Mouse (Mus musculus) forebrain, embryonic 13.5 days (tissue): ENCODE results near the gene Slc16a1. TPM values are rescaled to one million over a fixed set of nuclear protein-coding genes. Genes with fewer than 3 reads are reported as not detected.
"Not testable (repeated sequence)": the region's sequence is repeated elsewhere in the genome, so short reads cannot be mapped to it uniquely, and the experiment has no call there.

Experiments
- ATAC-seq: fragments of 200-750 bp; cut with Nextera tagmentation; 2 replicates; pipeline ENCODE4 v1.8.0; 2017
- H3K27ac ChIP-seq: fragments of 300-500 bp; sonication (generic); 2 replicates; pipeline ENCODE4 v1.5.1; 2015; ENCODE audit warnings: inconsistent platforms, mild to moderate bottlenecking, moderate library complexity
- H3K27me3 ChIP-seq: fragments of 300-500 bp; sonication (generic); 2 replicates; pipeline ENCODE4 v1.6.1; 2015; ENCODE audit warnings: mild to moderate bottlenecking, inconsistent platforms
- H3K36me3 ChIP-seq: fragments of 300-500 bp; sonication (generic); 2 replicates; pipeline ENCODE4 v1.6.1; 2015; ENCODE audit warnings: mild to moderate bottlenecking, inconsistent platforms; ENCODE audit not compliant: poor library complexity, severe bottlenecking
- H3K4me1 ChIP-seq: fragments of 300-500 bp; sonication (generic); 2 replicates; pipeline ENCODE4 v1.6.1; 2015; ENCODE audit warnings: inconsistent platforms
- H3K4me2 ChIP-seq: fragments of 300-500 bp; sonication (generic); 2 replicates; pipeline ENCODE4 v1.6.1; 2015; ENCODE audit warnings: inconsistent platforms, mild to moderate bottlenecking, moderate library complexity
- H3K4me3 ChIP-seq: fragments of 300-500 bp; sonication (generic); 2 replicates; pipeline ENCODE4 v1.5.1; 2015; ENCODE audit warnings: mild to moderate bottlenecking, inconsistent platforms
- H3K9ac ChIP-seq: fragments of 300-500 bp; sonication (generic); 2 replicates; pipeline ENCODE4 v1.6.1; 2015; ENCODE audit warnings: mild to moderate bottlenecking, inconsistent platforms
- H3K9me3 ChIP-seq: fragments of 300-500 bp; sonication (generic); replicated peaks from 2 replicates; pipeline ENCODE4 v1.6.1; 2016; ENCODE audit warnings: inconsistent platforms
- WGBS: fragments of 180-500 bp; shearing (Covaris S2); methylation state at CpG from one replicate; pipeline ENCODE4 v1.1.7; 2015; 5-methylcytosine and 5-hydroxymethylcytosine counted together
- polyA plus RNA-seq: library from polyadenylated mRNA; unstranded; fragments of >200 nt; fragmentation: Nextera tagmentation; extraction: Ambion mirVana; gene quantifications from 2 replicates; pipeline ENCODE4 v1.2.1, GENCODE M21; 2015

Gene Slc16a1
- polyA plus RNA-seq, 1 experiment from 2014 or later, result 18.4 TPM

GRCm38 (mm10) chr3:104668989-104669388 lies 30.5 kb downstream of the Slc16a1 start:
- WGBS, result 92% methylated on average over 5 of the region's 5 CpGs
- Histone ChIP-seq H3K4me1 (peaks cover 21% of the 10 kb centered on the region), H3K9ac (no peak overlapping the region), H3K27ac (no peak overlapping the region), H3K9me3 (no peaks in the 10 kb centered on the region), H3K4me3 (no peak overlapping the region), H3K36me3 (no peaks in the 10 kb centered on the region), H3K4me2 (no peak overlapping the region), H3K27me3 (no peaks in the 10 kb centered on the region)
- ATAC-seq, result no peak

GRCm38 (mm10) chr3:104669856-104670182 lies 31.4 kb downstream of the Slc16a1 start:
- Histone ChIP-seq H3K4me1 (peaks cover 22% of the 10 kb centered on the region), H3K27ac (no peak overlapping the region), H3K4me2 (no peak overlapping the region), H3K9ac (no peak overlapping the region), H3K9me3 (no peaks in the 10 kb centered on the region), H3K4me3 (no peak overlapping the region), H3K36me3 (no peaks in the 10 kb centered on the region), H3K27me3 (0 out of 2 replicates have a peak, but pooled peaks cover 3% of the 10 kb centered on the region)
- no peak for ATAC-seq
- WGBS, result 19% methylated on average over 1 of the region's 1 CpGs

- H3K4me1 ChIP-seq, result peaks cover 28% of the 10 kb centered on the region
- not testable (repeated sequence) for H3K4me3 ChIP-seq, H3K27me3 ChIP-seq, H3K36me3 ChIP-seq, ATAC-seq, H3K9ac ChIP-seq, H3K4me2 ChIP-seq, H3K27ac ChIP-seq, H3K9me3 ChIP-seq
- WGBS, result 47% methylated on average over 1 of the region's 1 CpGs
Measured at GRCm38 (mm10) chr3:104670183-104671020, 31.9 kb downstream of the Slc16a1 start.

GRCm38 (mm10) chr3:104671543-104671942 lies 33.1 kb downstream of the Slc16a1 start:
- H3K36me3 ChIP-seq, result no peaks in the 10 kb centered on the region
- peaks cover 31% of the 10 kb centered on the region for H3K4me1 ChIP-seq
- 74% methylated on average over 5 of the region's 6 CpGs for WGBS
- H3K27ac ChIP-seq, result peak overlapping the region; percentile 44; the same call in 1 of the 2 replicates
- H3K4me3 ChIP-seq, result no peak overlapping the region
- ATAC-seq, result peak; percentile 25; the same call in 1 of the 2 replicates
- no peak overlapping the region for H3K4me2 ChIP-seq
- no peak overlapping the region for H3K9ac ChIP-seq
- 0 out of 2 replicates have a peak, but pooled peaks cover 3% of the 10 kb centered on the region for H3K27me3 ChIP-seq
- no peaks in the 10 kb centered on the region for H3K9me3 ChIP-seq

- 0 out of 2 replicates have a peak, but pooled peaks cover 3% of the 10 kb centered on the region for H3K27me3 ChIP-seq
- no peak overlapping the region for H3K9ac ChIP-seq
- no peak overlapping the region for H3K4me2 ChIP-seq
- H3K36me3 ChIP-seq, result no peaks in the 10 kb centered on the region
- WGBS, result 68% methylated on average over 4 of the region's 4 CpGs
- H3K4me3 ChIP-seq, result no peak overlapping the region
- peaks cover 31% of the 10 kb centered on the region for H3K4me1 ChIP-seq
- H3K27ac ChIP-seq, result peak overlapping the region; percentile 44; the same call in 1 of the 2 replicates
- H3K9me3 ChIP-seq, result no peaks in the 10 kb centered on the region
- ATAC-seq, result no peak
Measured at GRCm38 (mm10) chr3:104672041-104672440, 33.6 kb downstream of the Slc16a1 start.

- no peak overlapping the region for H3K9ac ChIP-seq
- no peak for ATAC-seq
- WGBS, result 88% methylated on average over 4 of the region's 4 CpGs
- H3K27ac ChIP-seq, result no peak overlapping the region
- H3K4me3 ChIP-seq, result no peak overlapping the region
- peaks cover 31% of the 10 kb centered on the region for H3K4me1 ChIP-seq
- H3K9me3 ChIP-seq, result no peaks in the 10 kb centered on the region
- 0 out of 2 replicates have a peak, but pooled peaks cover 3% of the 10 kb centered on the region for H3K27me3 ChIP-seq
- no peaks in the 10 kb centered on the region for H3K36me3 ChIP-seq
- no peak overlapping the region for H3K4me2 ChIP-seq
Measured at GRCm38 (mm10) chr3:104673642-104674328, 35.3 kb downstream of the Slc16a1 start.

- Histone ChIP-seq H3K4me2 (peak overlapping the region; percentile 67), H3K36me3 (no peaks in the 10 kb centered on the region), H3K4me3 (peak overlapping the region; percentile 34), H3K9ac (peak overlapping the region; percentile 58), H3K27ac (no peak overlapping the region), H3K9me3 (peaks cover 3% of the 10 kb centered on the region; the same call in 1 of the 2 replicates), H3K4me1 (peaks cover 31% of the 10 kb centered on the region), H3K27me3 (0 out of 2 replicates have a peak, but pooled peaks cover 3% of the 10 kb centered on the region)
- ATAC-seq, result no peak; the same call in 1 of the 2 replicates
- 42% methylated on average over 14 of the region's 14 CpGs for WGBS
Measured at GRCm38 (mm10) chr3:104674329-104675220, 36.1 kb downstream of the Slc16a1 start.

GRCm38 (mm10) chr3:104675258-104675851 lies 36.9 kb downstream of the Slc16a1 start:
- peaks cover 24% of the 10 kb centered on the region for H3K4me1 ChIP-seq
- H3K36me3 ChIP-seq, result no peaks in the 10 kb centered on the region
- H3K27ac ChIP-seq, result no peak overlapping the region
- peak overlapping the region; percentile 58 for H3K9ac ChIP-seq
- 0 out of 2 replicates have a peak, but pooled peaks cover 3% of the 10 kb centered on the region for H3K27me3 ChIP-seq
- H3K4me3 ChIP-seq, result peak overlapping the region; percentile 34
- 6% methylated on average over 23 of the region's 23 CpGs for WGBS
- H3K4me2 ChIP-seq, result peak overlapping the region; percentile 67
- ATAC-seq, result peak; percentile 80
- H3K9me3 ChIP-seq, result peaks cover 7% of the 10 kb centered on the region; the same call in 1 of the 2 replicates

- peaks cover 7% of the 10 kb centered on the region; the same call in 1 of the 2 replicates for H3K9me3 ChIP-seq
- peaks cover 10% of the 10 kb centered on the region for H3K4me1 ChIP-seq
- WGBS, result 97% methylated on average over 2 of the region's 2 CpGs
- no peak overlapping the region for H3K27ac ChIP-seq
- H3K4me2 ChIP-seq, result no peak overlapping the region
- H3K4me3 ChIP-seq, result no peak overlapping the region
- H3K27me3 ChIP-seq, result 0 out of 2 replicates have a peak, but pooled peaks cover 3% of the 10 kb centered on the region
- H3K9ac ChIP-seq, result no peak overlapping the region
- ATAC-seq, result no peak
- H3K36me3 ChIP-seq, result no peaks in the 10 kb centered on the region
Measured at GRCm38 (mm10) chr3:104677781-104678180, 39.3 kb downstream of the Slc16a1 start.

GRCm38 (mm10) chr3:104678826-104679225 lies 40.4 kb downstream of the Slc16a1 start:
- Histone ChIP-seq H3K9me3 (peaks cover 7% of the 10 kb centered on the region; the same call in 1 of the 2 replicates), H3K27me3 (0 out of 2 replicates have a peak, but pooled peaks cover 3% of the 10 kb centered on the region), H3K4me2 (no peak overlapping the region), H3K36me3 (no peaks in the 10 kb centered on the region), H3K4me1 (peaks cover 10% of the 10 kb centered on the region), H3K4me3 (no peak overlapping the region), H3K27ac (no peak overlapping the region), H3K9ac (no peak overlapping the region)
- WGBS, result 61% methylated on average over 8 of the region's 8 CpGs
- ATAC-seq, result no peak
